Mouse (Mus musculus): ENCODE data around the gene Spns2.

DNA sequence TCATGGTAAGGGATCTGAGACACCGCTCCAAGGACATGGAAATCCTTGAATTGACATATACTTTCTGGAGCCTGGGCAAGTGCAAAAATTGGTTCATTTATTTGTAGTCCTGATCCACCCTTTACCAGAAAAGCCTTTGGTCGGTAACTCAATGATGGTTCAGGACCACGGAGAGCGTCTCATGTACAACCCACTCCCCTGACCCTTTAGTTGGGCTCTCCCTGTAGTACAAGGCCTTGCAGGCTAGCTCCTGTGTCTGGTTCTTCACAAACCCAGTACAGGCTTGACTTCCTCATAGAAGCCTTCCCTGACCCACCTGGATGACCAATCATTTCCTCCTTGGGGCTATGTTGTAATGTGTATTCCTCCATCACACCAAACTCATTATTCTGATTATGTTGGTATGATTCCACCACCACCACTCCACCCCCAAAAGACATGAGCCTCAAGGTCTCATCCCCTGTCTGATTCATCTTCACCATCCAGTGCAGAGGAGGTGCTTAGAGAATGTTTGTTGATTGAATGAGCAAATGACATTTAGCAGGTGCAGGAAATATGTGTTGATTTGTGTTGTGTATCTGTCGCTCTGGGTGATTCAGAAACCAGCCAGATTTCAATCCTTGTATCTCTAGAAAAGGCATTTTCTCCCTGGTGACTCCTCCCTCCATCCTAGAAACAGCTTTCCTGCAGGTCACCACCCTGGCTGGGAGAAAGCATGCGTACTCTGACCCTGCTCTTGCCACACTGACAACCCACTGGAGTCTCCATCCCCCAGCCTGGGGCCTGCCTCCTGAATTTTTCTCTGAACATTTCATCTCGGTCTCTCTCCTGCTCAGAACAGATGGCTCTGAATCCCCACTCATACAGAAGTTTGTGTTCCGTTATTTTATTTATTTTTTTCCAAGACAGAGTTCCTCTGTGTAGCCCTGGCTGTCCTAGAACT is 4.6 kb upstream of the Spns2 start:
- no peak for TF ChIP-seq POLR2A (IDR thresholded peaks at IDR 0.05; ENCODE audit: control insufficient read depth, low read depth, low read length)
- no peak for TF ChIP-seq CTCF (IDR thresholded peaks at IDR 0.05; ENCODE audit: control insufficient read depth, insufficient read depth, insufficient replicate concordance, low read depth, low read length)
